Mouse (Mus musculus): ENCODE measurements around the gene Gm43064. TPM values are rescaled to one million over a fixed set of nuclear protein-coding genes. Genes with fewer than 3 reads are reported as not detected.
A peak's percentile ranks its signal among the peaks of the same experiment; 100 is the strongest.

Gene Gm43064
- polyA plus RNA-seq, 1 experiment from 2014 or later, result 0.15 TPM

- no peaks in the 10 kb centered on the region for H3K36me3 ChIP-seq (ENCODE audit: control insufficient read depth, insufficient read depth, low read length)
- 98% methylated on average over 6 of the region's 6 CpGs for WGBS
- H3K4me3 ChIP-seq (ENCODE audit: low read depth, low read length), result no peak overlapping the region
- no peak overlapping the region for H3K9ac ChIP-seq (ENCODE audit: low read length)
- no peaks in the 10 kb centered on the region for H3K4me1 ChIP-seq (ENCODE audit: control insufficient read depth, insufficient read depth, low read length)
- H3K9me3 ChIP-seq (ENCODE audit: control insufficient read depth, low read length), result no peaks in the 10 kb centered on the region
- no peak overlapping the region for H3K27ac ChIP-seq (ENCODE audit: low read depth, low read length)
- no peak for ATAC-seq (ENCODE audit: low FRiP score)
- H3K4me2 ChIP-seq, result no peak overlapping the region
- DNase-seq (ENCODE audit: low spot score, missing footprints), result no peak
- H3K27me3 ChIP-seq (ENCODE audit: control insufficient read depth, insufficient read depth, low read length), result no peaks in the 10 kb centered on the region
These were observed 48.7 kb downstream of the Gm43064 start for GRCm38 (mm10) chr3:103857977-103858563.

DNA sequence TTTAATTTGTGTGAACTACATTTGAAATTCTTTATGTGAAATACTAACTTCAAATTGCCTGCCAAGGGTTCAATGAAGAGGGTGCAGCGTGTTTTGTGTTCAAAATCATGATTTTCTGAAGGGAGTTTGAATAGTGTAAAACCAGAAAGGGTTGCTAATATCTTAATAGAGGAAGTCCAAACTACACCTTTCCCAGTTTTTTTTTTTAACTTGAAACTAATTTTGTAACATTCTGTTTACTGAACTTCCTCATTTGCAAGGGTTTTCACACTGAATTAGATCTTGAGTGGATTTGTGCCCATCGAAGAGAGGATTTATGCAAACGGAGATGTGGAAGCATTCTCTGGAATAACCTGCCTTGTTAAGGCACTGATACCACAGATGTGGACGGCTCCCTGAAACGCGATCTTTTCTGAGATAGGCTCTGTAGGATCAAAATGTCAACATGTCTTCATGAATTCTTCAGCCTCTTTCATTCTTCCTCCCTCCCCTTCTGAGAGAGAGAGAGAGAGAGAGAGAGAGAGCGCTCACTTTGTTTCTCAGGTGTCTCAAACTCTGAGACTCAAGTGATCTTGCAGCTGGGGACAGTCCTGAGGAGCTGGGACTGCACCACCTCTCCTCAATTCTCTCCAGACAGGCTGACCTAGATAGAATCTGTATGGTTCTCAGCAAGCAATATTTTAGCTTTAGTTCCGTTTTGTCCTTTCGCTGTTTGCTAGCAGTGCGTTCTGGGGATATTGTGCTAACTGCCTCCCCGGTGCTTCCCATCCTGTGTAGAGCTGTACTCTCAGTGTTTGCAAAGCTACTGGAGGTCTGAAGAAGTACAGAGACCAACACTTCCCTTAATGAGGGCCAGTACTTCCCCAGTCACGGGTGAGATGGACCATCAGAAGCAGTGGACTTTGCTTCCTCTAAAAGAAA is 49.8 kb downstream of the Gm43064 start, which contains the start of gene Ptpn22:
Ptpn22 (plus strand) TSS at position 915 of the 921 bp plus-strand sequence.
- Histone ChIP-seq H3K27me3 (ENCODE audit: control insufficient read depth, insufficient read depth, low read length) (no peaks in the 10 kb centered on the region), H3K4me3 (ENCODE audit: low read depth, low read length) (no peak within 1 kb of the TSS), H3K4me1 (ENCODE audit: control insufficient read depth, insufficient read depth, low read length) (no peaks in the 10 kb centered on the region), H3K4me2 (no peak within 1 kb of the TSS), H3K36me3 (ENCODE audit: control insufficient read depth, insufficient read depth, low read length) (no peaks in the 10 kb centered on the region), H3K9me3 (ENCODE audit: control insufficient read depth, low read length) (no peaks in the 10 kb centered on the region), H3K9ac (ENCODE audit: low read length) (no peak within 1 kb of the TSS), H3K27ac (ENCODE audit: low read depth, low read length) (no peak within 1 kb of the TSS)
- DNase-seq (ENCODE audit: low spot score, missing footprints) (no peak), ATAC-seq (ENCODE audit: low FRiP score) (no peak)
- 77% methylated on average over 12 of the region's 12 CpGs for WGBS

DNA sequence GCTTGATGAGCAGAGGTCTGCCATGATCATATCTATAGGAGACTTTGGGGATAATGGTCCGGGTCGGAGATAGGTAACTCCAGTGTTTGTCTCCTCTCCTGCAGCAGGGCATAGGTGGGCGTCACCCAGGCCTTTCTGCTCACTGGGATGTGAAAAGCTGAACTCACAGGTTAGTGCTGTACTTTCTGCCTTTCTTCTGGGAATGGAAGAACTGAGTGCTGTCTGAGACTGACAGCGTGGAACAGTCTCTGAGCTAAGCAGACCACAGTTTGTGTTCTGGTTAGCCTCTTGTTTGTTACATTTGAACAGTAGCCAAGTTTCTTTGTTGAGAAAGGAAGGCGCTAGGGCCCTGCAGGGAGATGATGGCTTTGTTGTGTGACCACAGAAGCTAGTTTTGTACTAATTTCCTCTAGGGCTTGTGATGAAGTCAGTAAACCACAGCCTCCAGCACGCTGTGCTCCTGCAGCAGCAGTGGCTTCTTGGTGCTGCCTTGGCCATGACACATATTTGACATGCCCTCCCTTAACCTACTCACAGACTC is 50.5 kb downstream of the Gm43064 start:
- Histone ChIP-seq H3K9me3 (ENCODE audit: control insufficient read depth, low read length) (no peaks in the 10 kb centered on the region), H3K27ac (ENCODE audit: low read depth, low read length) (no peak overlapping the region), H3K27me3 (ENCODE audit: control insufficient read depth, insufficient read depth, low read length) (no peaks in the 10 kb centered on the region), H3K36me3 (ENCODE audit: control insufficient read depth, insufficient read depth, low read length) (no peaks in the 10 kb centered on the region), H3K4me1 (ENCODE audit: control insufficient read depth, insufficient read depth, low read length) (no peaks in the 10 kb centered on the region), H3K9ac (ENCODE audit: low read length) (no peak overlapping the region), H3K4me3 (ENCODE audit: low read depth, low read length) (no peak overlapping the region), H3K4me2 (no peak overlapping the region)
- 76% methylated on average over 6 of the region's 6 CpGs for WGBS
- DNase-seq (ENCODE audit: low spot score, missing footprints) (no peak), ATAC-seq (ENCODE audit: low FRiP score) (no peak)

GRCm38 (mm10) chr3:103862721-103863220 is 53.4 kb downstream of the Gm43064 start:
- Histone ChIP-seq H3K9ac (ENCODE audit: low read length) (no peak overlapping the region), H3K9me3 (ENCODE audit: control insufficient read depth, low read length) (no peaks in the 10 kb centered on the region), H3K4me2 (no peak overlapping the region), H3K4me1 (ENCODE audit: control insufficient read depth, insufficient read depth, low read length) (no peaks in the 10 kb centered on the region), H3K27ac (ENCODE audit: low read depth, low read length) (no peak overlapping the region), H3K4me3 (ENCODE audit: low read depth, low read length) (no peak overlapping the region), H3K27me3 (ENCODE audit: control insufficient read depth, insufficient read depth, low read length) (no peaks in the 10 kb centered on the region), H3K36me3 (ENCODE audit: control insufficient read depth, insufficient read depth, low read length) (no peaks in the 10 kb centered on the region)
- 85% methylated on average over 4 of the region's 4 CpGs for WGBS
- DNase-seq (ENCODE audit: low spot score, missing footprints), result no peak
- ATAC-seq (ENCODE audit: low FRiP score), result no peak

GRCm38 (mm10) chr3:103864200-103864599 is 54.8 kb downstream of the Gm43064 start:
- Histone ChIP-seq H3K4me1 (ENCODE audit: control insufficient read depth, insufficient read depth, low read length) (no peaks in the 10 kb centered on the region), H3K9ac (ENCODE audit: low read length) (no peak overlapping the region), H3K27ac (ENCODE audit: low read depth, low read length) (no peak overlapping the region), H3K9me3 (ENCODE audit: control insufficient read depth, low read length) (no peaks in the 10 kb centered on the region), H3K36me3 (ENCODE audit: control insufficient read depth, insufficient read depth, low read length) (no peaks in the 10 kb centered on the region), H3K4me3 (ENCODE audit: low read depth, low read length) (no peak overlapping the region), H3K4me2 (no peak overlapping the region), H3K27me3 (ENCODE audit: control insufficient read depth, insufficient read depth, low read length) (no peaks in the 10 kb centered on the region)
- ATAC-seq (ENCODE audit: low FRiP score), result no peak
- no peak for DNase-seq (ENCODE audit: low spot score, missing footprints)
- WGBS, result 86% methylated on average over 6 of the region's 6 CpGs

DNA sequence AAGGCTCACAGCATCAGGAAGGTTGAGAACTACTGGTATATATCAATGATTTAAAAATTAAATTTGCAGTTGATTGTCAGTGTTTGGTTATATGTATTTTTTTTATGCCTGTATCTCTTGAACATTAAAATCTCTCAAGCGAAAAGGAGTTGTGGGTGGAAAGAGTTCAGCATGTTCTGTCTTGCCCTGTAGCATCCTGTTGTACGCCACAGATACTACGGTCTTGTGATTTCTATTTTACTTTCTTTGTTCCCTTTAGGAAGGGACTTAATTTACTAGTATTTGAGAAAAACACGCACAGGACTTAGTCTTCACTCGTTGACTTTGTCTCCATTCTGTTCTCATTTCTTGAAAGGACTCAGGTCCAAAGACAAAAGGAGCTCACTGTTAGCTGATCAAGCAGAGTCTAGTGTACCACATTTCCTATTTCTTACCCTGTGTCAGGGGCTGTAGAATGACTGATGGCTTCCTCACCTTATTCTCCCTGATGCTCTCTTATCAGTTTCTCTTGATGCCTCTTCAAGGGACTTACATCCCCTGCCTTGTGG is 58.1 kb downstream of the Gm43064 start:
- Histone ChIP-seq H3K4me1 (ENCODE audit: control insufficient read depth, insufficient read depth, low read length) (no peaks in the 10 kb centered on the region), H3K36me3 (ENCODE audit: control insufficient read depth, insufficient read depth, low read length) (no peaks in the 10 kb centered on the region), H3K27me3 (ENCODE audit: control insufficient read depth, insufficient read depth, low read length) (no peaks in the 10 kb centered on the region), H3K4me3 (ENCODE audit: low read depth, low read length) (no peak overlapping the region), H3K4me2 (no peak overlapping the region), H3K9me3 (ENCODE audit: control insufficient read depth, low read length) (no peaks in the 10 kb centered on the region), H3K9ac (ENCODE audit: low read length) (no peak overlapping the region), H3K27ac (ENCODE audit: low read depth, low read length) (no peak overlapping the region)
- peak; percentile 17 for DNase-seq (ENCODE audit: low spot score, missing footprints)
- ATAC-seq (ENCODE audit: low FRiP score), result no peak
- 91% methylated on average over 5 of the region's 5 CpGs for WGBS

DNA sequence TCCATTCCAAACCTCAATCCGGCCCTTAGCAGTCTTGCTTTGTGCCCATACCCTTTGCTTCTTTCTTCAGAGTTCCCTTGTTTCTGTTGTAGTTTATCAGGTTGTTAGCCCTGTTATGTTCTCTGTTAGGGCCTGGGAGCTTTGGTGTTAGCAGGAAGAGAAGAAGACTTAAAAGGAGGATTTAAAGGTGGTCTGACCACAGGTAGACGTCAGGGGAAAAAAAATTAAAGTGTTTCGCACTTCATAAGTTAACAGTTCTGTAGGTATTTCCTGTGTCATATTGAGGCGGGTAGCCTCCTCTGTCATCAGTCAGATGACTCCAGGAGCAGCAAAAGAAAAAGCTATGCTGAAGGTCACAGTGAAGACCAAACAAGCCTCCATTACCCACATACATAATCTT is 58.6 kb downstream of the Gm43064 start:
- Histone ChIP-seq H3K4me2 (no peak overlapping the region), H3K36me3 (ENCODE audit: control insufficient read depth, insufficient read depth, low read length) (no peaks in the 10 kb centered on the region), H3K9ac (ENCODE audit: low read length) (no peak overlapping the region), H3K4me3 (ENCODE audit: low read depth, low read length) (no peak overlapping the region), H3K4me1 (ENCODE audit: control insufficient read depth, insufficient read depth, low read length) (no peaks in the 10 kb centered on the region), H3K27me3 (ENCODE audit: control insufficient read depth, insufficient read depth, low read length) (no peaks in the 10 kb centered on the region), H3K9me3 (ENCODE audit: control insufficient read depth, low read length) (no peaks in the 10 kb centered on the region), H3K27ac (ENCODE audit: low read depth, low read length) (no peak overlapping the region)
- no peak for ATAC-seq (ENCODE audit: low FRiP score)
- WGBS, result 88% methylated on average over 4 of the region's 4 CpGs
- no peak for DNase-seq (ENCODE audit: low spot score, missing footprints)

GRCm38 (mm10) chr3:103872663-103873098 is 63.3 kb downstream of the Gm43064 start:
- DNase-seq (ENCODE audit: low spot score, missing footprints), result peak; percentile 23
- H3K27ac ChIP-seq (ENCODE audit: low read depth, low read length), result no peak overlapping the region
- no peak overlapping the region for H3K9ac ChIP-seq (ENCODE audit: low read length)
- no peak overlapping the region for H3K4me3 ChIP-seq (ENCODE audit: low read depth, low read length)
- 73% methylated on average over 3 of the region's 3 CpGs for WGBS
- no peaks in the 10 kb centered on the region for H3K9me3 ChIP-seq (ENCODE audit: control insufficient read depth, low read length)
- no peaks in the 10 kb centered on the region for H3K27me3 ChIP-seq (ENCODE audit: control insufficient read depth, insufficient read depth, low read length)
- H3K4me2 ChIP-seq, result no peak overlapping the region
- no peaks in the 10 kb centered on the region for H3K4me1 ChIP-seq (ENCODE audit: control insufficient read depth, insufficient read depth, low read length)
- H3K36me3 ChIP-seq (ENCODE audit: control insufficient read depth, insufficient read depth, low read length), result no peaks in the 10 kb centered on the region
- ATAC-seq (ENCODE audit: low FRiP score), result no peak

- Histone ChIP-seq H3K4me3 (ENCODE audit: low read depth, low read length) (no peak overlapping the region), H3K4me2 (no peak overlapping the region), H3K27ac (ENCODE audit: low read depth, low read length) (no peak overlapping the region), H3K4me1 (ENCODE audit: control insufficient read depth, insufficient read depth, low read length) (no peaks in the 10 kb centered on the region), H3K9ac (ENCODE audit: low read length) (no peak overlapping the region), H3K36me3 (ENCODE audit: control insufficient read depth, insufficient read depth, low read length) (no peaks in the 10 kb centered on the region), H3K9me3 (ENCODE audit: control insufficient read depth, low read length) (no peaks in the 10 kb centered on the region), H3K27me3 (ENCODE audit: control insufficient read depth, insufficient read depth, low read length) (no peaks in the 10 kb centered on the region)
- no peak for ATAC-seq (ENCODE audit: low FRiP score)
- WGBS, result 70% methylated on average over 7 of the region's 7 CpGs
- DNase-seq (ENCODE audit: low spot score, missing footprints), result no peak
These were observed 65.0 kb downstream of the Gm43064 start for GRCm38 (mm10) chr3:103874329-103874728.
